Mouse (Mus musculus) splenic B cell, adult 2 months (primary cell): ENCODE results near the gene Ptprr.

Experiments
- DNase-seq: peaks from one replicate; pipeline ENCODE4 v3.0.0-alpha.2; 2011; ENCODE audit warnings: low read depth, low spot score
- H3K27me3 ChIP-seq: 2 replicates; pipeline ENCODE4 v1.6.1; 2012; ENCODE audit warnings: mild to moderate bottlenecking, low read length, moderate library complexity, mixed read lengths; ENCODE audit not compliant: control insufficient read depth, poor library complexity, insufficient read depth, severe bottlenecking
- H3K36me3 ChIP-seq: 2 replicates; pipeline ENCODE4 v1.6.1; 2012; ENCODE audit warnings: mild to moderate bottlenecking, low read length, moderate library complexity, mixed read lengths; ENCODE audit not compliant: control insufficient read depth, poor library complexity, insufficient read depth, severe bottlenecking

Ptprr gene

GRCm38 (mm10) chr10:116253972-116254371 lies 236.0 kb downstream of the Ptprr start:
- no peak for DNase-seq
- H3K27me3 ChIP-seq: no peaks in the 10 kb centered on the region
- no peaks in the 10 kb centered on the region for H3K36me3 ChIP-seq

GRCm38 (mm10) chr10:116259298-116259697 lies 241.3 kb downstream of the Ptprr start:
- no peak for DNase-seq
- Histone ChIP-seq H3K36me3 (no peaks in the 10 kb centered on the region), H3K27me3 (no peaks in the 10 kb centered on the region)

DNA sequence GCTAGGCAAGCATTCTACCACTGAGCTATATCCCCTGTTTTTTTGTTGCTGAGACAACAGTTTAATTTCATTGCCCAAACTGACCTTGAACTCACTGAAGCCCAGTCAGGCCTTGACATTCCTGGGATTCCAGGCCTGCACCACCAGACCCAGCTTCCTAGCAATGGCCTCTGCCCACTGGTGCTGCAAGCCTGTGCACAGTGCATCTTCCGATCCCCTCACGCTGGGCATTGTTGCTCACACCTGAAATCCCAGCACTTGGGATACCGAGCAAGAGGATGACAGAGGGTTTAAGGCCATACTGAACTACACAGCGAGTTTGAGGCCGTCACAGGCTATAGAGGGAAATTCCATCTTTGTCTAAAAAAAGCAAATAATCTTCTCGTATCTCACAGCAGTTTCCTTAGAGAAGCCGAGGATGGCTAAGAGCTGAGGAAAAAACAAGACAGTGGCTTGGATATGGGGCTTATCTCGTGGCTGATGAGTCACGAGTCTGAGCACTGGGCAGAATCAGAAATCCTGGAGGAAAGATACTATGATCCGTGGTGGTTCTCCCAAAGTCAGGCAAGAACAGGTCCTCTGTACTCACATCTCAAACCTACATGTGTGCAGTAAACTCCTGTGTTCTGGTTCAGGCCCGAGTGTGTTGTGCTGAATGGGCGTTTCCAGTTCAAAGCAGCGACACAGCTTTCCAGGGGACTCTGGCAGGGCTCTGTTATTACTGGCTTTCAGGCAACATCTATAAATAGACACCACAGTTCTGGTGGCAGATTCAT lies 242.8 kb downstream of the Ptprr start:
- no peaks in the 10 kb centered on the region for H3K36me3 ChIP-seq
- no peak for DNase-seq

DNA sequence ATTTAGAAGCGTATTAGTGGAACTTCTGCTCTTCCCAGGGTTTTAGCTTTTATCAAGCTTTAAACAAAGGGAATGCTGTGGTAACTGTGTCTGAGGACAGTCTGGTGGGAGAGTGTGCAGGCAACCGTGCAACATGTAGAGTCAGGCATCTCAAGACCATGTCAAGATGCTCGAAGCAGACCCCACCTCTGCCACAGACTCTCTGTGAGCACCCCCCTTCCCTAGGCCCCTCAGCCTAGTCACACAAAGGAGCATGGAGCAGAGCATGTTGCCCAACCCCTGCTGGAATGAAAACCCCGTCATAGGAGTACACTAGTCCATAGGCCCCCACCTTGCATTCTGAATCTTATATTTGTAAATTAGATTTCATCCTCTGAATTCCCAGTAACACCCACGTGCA lies 243.5 kb downstream of the Ptprr start:
- H3K27me3 ChIP-seq: no peaks in the 10 kb centered on the region
- DNase-seq: no peak

More for the DNA sequence above, 242.8 kb downstream of the Ptprr start:
- no peaks in the 10 kb centered on the region for H3K27me3 ChIP-seq

GRCm38 (mm10) chr10:116264521-116264920 lies 246.5 kb downstream of the Ptprr start:
- Histone ChIP-seq H3K36me3 (no peaks in the 10 kb centered on the region), H3K27me3 (no peaks in the 10 kb centered on the region)
- no peak for DNase-seq

More for the DNA sequence above, 243.5 kb downstream of the Ptprr start:
- no peaks in the 10 kb centered on the region for H3K36me3 ChIP-seq

GRCm38 (mm10) chr10:116266561-116267433 lies 248.8 kb downstream of the Ptprr start:
- DNase-seq: no peak
- no peaks in the 10 kb centered on the region for H3K36me3 ChIP-seq
- no peaks in the 10 kb centered on the region for H3K27me3 ChIP-seq

- DNase-seq: no peak
- Histone ChIP-seq H3K27me3 (no peaks in the 10 kb centered on the region), H3K36me3 (no peaks in the 10 kb centered on the region)
These were observed 249.4 kb downstream of the Ptprr start for GRCm38 (mm10) chr10:116267434-116267822.

- no peaks in the 10 kb centered on the region for H3K27me3 ChIP-seq
- H3K36me3 ChIP-seq: no peaks in the 10 kb centered on the region
- DNase-seq: no peak
These were observed 250.3 kb downstream of the Ptprr start for GRCm38 (mm10) chr10:116268343-116268742.

- Histone ChIP-seq H3K36me3 (no peaks in the 10 kb centered on the region), H3K27me3 (no peaks in the 10 kb centered on the region)
- DNase-seq: no peak
These were observed 252.8 kb downstream of the Ptprr start for GRCm38 (mm10) chr10:116270646-116271469.

DNA sequence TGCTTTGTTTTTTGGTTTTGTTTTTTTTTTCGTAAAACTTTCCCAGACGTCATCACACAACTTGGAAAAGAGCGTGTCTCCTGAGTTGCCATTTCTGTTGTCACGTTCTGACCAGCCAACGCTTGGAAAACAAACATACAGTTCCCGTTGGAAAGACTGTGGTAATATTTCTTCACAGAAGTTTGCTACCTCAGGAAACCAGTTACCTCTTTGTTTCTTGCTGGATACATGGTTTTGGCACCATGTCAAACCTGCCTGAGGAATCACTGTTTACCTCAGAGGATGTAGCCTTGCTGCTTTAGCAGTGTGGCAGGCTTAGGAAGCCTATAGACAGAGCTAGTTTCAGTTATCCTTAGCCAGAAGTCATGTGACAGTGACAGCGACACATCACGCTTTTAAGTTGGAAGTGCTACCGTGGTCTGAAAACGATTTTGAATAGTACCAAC lies 253.5 kb downstream of the Ptprr start:
- Histone ChIP-seq H3K36me3 (no peaks in the 10 kb centered on the region), H3K27me3 (no peaks in the 10 kb centered on the region)
- DNase-seq: no peak

- no peak for DNase-seq
- Histone ChIP-seq H3K27me3 (no peaks in the 10 kb centered on the region), H3K36me3 (no peaks in the 10 kb centered on the region)
These were observed 254.1 kb downstream of the Ptprr start for GRCm38 (mm10) chr10:116272156-116272555.

- Histone ChIP-seq H3K36me3 (no peaks in the 10 kb centered on the region), H3K27me3 (no peaks in the 10 kb centered on the region)
- DNase-seq: no peak
These were observed 257.3 kb downstream of the Ptprr start, which contains the start of gene Ptprb for GRCm38 (mm10) chr10:116275280-116275679. Ptprb (plus strand) TSS chr10:116275523.

DNA sequence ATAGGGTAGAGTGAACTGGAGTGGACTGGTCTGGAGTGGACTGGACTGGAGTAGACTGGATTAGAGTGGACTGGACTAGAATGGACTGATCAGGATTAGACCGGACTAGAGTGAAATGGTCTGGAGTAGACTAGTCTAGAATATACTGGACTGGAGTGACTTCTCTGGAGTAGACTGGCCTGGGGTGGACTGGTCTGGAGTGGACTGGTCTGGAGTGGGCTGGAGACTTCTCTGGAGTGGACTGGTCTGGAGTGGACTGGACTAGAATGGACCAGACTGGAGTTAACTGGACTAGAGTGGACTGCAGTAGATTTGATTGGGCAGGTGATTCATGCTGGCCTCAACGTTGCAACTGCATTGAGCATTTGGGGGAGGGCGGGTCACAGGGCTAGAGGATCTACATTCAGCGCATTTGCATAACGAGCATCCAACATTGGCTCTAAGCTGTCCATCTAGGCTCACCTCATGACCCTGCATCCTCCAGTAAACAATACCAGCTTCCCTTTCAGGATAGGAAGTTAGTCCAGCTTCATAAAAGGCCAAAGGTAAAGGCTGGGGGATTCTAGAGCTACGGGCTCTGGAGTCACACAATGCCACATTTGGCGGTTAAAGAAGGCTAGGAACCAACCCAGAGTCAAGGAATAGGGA lies 268.8 kb downstream of the Ptprr start:
- DNase-seq: no peak
- H3K27me3 ChIP-seq: no peaks in the 10 kb centered on the region
- no peaks in the 10 kb centered on the region for H3K36me3 ChIP-seq

GRCm38 (mm10) chr10:116288130-116288529 lies 270.1 kb downstream of the Ptprr start:
- H3K27me3 ChIP-seq: no peaks in the 10 kb centered on the region
- DNase-seq: no peak
- no peaks in the 10 kb centered on the region for H3K36me3 ChIP-seq
